Mouse (Mus musculus): Measurements from ENCODE around the gene Cacnb2. TPM values are rescaled to one million over a fixed set of nuclear protein-coding genes. Genes with fewer than 3 reads are reported as not detected.

Cacnb2 gene
- polyA plus RNA-seq, 1 experiment from 2014 or later, result 11.0 TPM

- Histone ChIP-seq H3K4me2 (no peak overlapping the region), H3K36me3 (no peaks in the 10 kb centered on the region), H3K9me3 (replicated peaks) (no peaks in the 10 kb centered on the region), H3K9ac (no peak overlapping the region), H3K27me3 (replicated peaks) (no peaks in the 10 kb centered on the region), H3K4me3 (no peak overlapping the region), H3K4me1 (replicated peaks) (no peaks in the 10 kb centered on the region), H3K27ac (ENCODE audit: poor library complexity, severe bottlenecking) (no peak overlapping the region)
- WGBS, result 75% methylated on average over 3 of the region's 3 CpGs
- no peak for ATAC-seq (ENCODE audit: insufficient number of reproducible peaks, low FRiP score)
Observed at GRCm38 (mm10) chr2:14774857-14775495, 172.1 kb downstream of the Cacnb2 start.

GRCm38 (mm10) chr2:14787983-14788382, 185.1 kb downstream of the Cacnb2 start:
- Histone ChIP-seq H3K4me3 (no peak overlapping the region), H3K4me1 (replicated peaks) (no peaks in the 10 kb centered on the region), H3K9me3 (replicated peaks) (no peaks in the 10 kb centered on the region), H3K27me3 (replicated peaks) (no peaks in the 10 kb centered on the region), H3K9ac (no peak overlapping the region), H3K4me2 (no peak overlapping the region), H3K36me3 (no peaks in the 10 kb centered on the region), H3K27ac (ENCODE audit: poor library complexity, severe bottlenecking) (no peak overlapping the region)
- WGBS, result 91% methylated on average over 2 of the region's 2 CpGs
- no peak for ATAC-seq (ENCODE audit: insufficient number of reproducible peaks, low FRiP score)

DNA sequence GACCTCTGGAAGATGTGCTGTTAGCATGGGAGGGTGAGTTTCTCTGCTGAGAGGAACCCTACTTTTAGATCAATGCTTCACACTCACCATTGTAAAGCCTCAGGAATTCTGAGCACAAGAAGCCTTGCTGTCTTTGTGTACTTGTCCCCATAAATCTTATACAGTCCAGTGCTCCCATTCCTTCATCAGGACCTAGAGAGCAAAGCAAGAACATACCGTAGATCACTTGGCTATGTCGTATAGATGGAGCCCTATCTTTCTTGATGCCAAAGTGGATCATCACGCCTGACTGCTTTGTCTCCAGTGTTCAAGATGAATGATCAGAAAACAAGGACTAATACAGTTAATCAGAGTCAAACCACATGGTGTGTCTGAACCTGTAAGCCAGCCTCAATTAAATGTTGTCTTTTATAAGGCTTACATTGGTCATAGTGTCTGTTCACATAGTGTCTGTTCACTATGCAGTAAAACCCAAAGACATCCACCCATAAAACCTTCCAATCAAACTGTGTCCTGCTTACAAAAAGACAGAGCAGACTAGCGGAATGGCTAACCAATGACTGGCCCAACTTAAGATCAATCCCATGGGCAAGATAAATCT, 198.7 kb downstream of the Cacnb2 start:
- 85% methylated on average over 4 of the region's 4 CpGs for WGBS
- Histone ChIP-seq H3K9me3 (replicated peaks) (no peaks in the 10 kb centered on the region), H3K36me3 (no peaks in the 10 kb centered on the region), H3K27ac (ENCODE audit: poor library complexity, severe bottlenecking) (no peak overlapping the region), H3K4me2 (no peak overlapping the region), H3K4me1 (replicated peaks) (peaks cover 3% of the 10 kb centered on the region; the same call in 1 of the 2 replicates), H3K9ac (no peak overlapping the region), H3K4me3 (no peak overlapping the region), H3K27me3 (replicated peaks) (no peaks in the 10 kb centered on the region)
- ATAC-seq (ENCODE audit: insufficient number of reproducible peaks, low FRiP score), result no peak

- Histone ChIP-seq H3K27me3 (replicated peaks) (no peaks in the 10 kb centered on the region), H3K9me3 (replicated peaks) (no peaks in the 10 kb centered on the region), H3K27ac (ENCODE audit: poor library complexity, severe bottlenecking) (no peak overlapping the region), H3K4me3 (no peak overlapping the region), H3K4me1 (replicated peaks) (peaks cover 15% of the 10 kb centered on the region), H3K4me2 (no peak overlapping the region), H3K9ac (no peak overlapping the region), H3K36me3 (no peaks in the 10 kb centered on the region)
- 75% methylated on average over 6 of the region's 6 CpGs for WGBS
- ATAC-seq (ENCODE audit: insufficient number of reproducible peaks, low FRiP score), result no peak
Observed at GRCm38 (mm10) chr2:14807650-14808347, 204.9 kb downstream of the Cacnb2 start.

GRCm38 (mm10) chr2:14814977-14815376, 212.1 kb downstream of the Cacnb2 start:
- Histone ChIP-seq H3K4me2 (no peak overlapping the region), H3K9me3 (replicated peaks) (0 out of 2 replicates have a peak, but pooled peaks cover 5% of the 10 kb centered on the region), H3K9ac (no peak overlapping the region), H3K27ac (ENCODE audit: poor library complexity, severe bottlenecking) (no peak overlapping the region), H3K4me1 (replicated peaks) (no peaks in the 10 kb centered on the region), H3K4me3 (no peak overlapping the region), H3K27me3 (replicated peaks) (no peaks in the 10 kb centered on the region), H3K36me3 (no peaks in the 10 kb centered on the region)
- ATAC-seq (ENCODE audit: insufficient number of reproducible peaks, low FRiP score), result no peak

GRCm38 (mm10) chr2:14818651-14819050, 215.8 kb downstream of the Cacnb2 start:
- Histone ChIP-seq H3K9ac (no peak overlapping the region), H3K4me3 (no peak overlapping the region), H3K4me1 (replicated peaks) (peaks cover 22% of the 10 kb centered on the region), H3K36me3 (no peaks in the 10 kb centered on the region), H3K27ac (ENCODE audit: poor library complexity, severe bottlenecking) (no peak overlapping the region), H3K9me3 (replicated peaks) (0 out of 2 replicates have a peak, but pooled peaks cover 5% of the 10 kb centered on the region), H3K4me2 (no peak overlapping the region), H3K27me3 (replicated peaks) (no peaks in the 10 kb centered on the region)
- WGBS, result 36% methylated on average over 1 of the region's 1 CpGs
- no peak for ATAC-seq (ENCODE audit: insufficient number of reproducible peaks, low FRiP score)

DNA sequence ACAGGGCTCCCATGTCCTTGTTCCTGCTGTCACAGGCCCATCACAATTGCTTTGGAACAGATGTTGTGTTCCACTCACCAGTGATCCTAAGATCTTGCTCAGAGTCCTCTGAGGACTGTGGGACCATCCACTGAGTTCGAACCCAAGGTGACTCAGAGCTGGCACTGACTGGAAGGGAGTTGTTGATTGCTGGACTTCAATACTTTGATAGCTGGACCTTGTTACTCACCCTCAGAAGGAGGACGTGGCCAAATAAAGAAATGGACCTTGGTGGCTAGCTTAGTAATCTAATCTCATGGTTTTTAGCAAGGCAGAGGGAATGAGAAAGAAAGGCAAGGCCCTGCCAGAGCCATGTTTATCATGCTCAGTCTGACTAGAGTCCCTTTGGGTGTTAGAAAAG, 218.1 kb downstream of the Cacnb2 start:
- no peak overlapping the region for H3K9ac ChIP-seq
- no peak overlapping the region for H3K4me3 ChIP-seq
- H3K27me3 ChIP-seq (replicated peaks), result no peaks in the 10 kb centered on the region
- no peak overlapping the region for H3K4me2 ChIP-seq
- peaks cover 25% of the 10 kb centered on the region for H3K4me1 ChIP-seq (replicated peaks)
- H3K9me3 ChIP-seq (replicated peaks), result 0 out of 2 replicates have a peak, but pooled peaks cover 5% of the 10 kb centered on the region
- ATAC-seq (ENCODE audit: insufficient number of reproducible peaks, low FRiP score), result no peak
- peak overlapping the region; percentile 17; the same call in 1 of the 2 replicates for H3K27ac ChIP-seq (ENCODE audit: poor library complexity, severe bottlenecking)
- no peaks in the 10 kb centered on the region for H3K36me3 ChIP-seq
- 35% methylated on average over 2 of the region's 2 CpGs for WGBS

DNA sequence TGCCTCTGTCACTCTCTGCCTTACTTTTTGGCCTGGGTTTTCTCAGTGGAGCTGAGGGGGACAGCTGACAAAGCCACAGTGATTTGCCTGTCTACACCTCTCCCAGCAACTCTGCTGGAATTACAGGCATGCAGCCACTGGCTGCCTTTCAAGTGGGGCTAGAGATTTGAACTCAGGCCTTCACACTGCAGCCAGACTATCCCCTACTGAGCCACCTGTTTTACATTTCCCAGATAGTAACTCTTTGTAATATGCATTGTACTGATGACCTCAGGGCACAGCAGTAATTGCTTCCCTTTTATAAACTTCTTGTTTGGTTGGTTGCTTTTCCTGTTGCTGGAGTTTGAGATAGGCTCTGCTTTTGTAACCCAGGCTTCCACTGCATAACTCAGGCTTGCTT, 220.2 kb downstream of the Cacnb2 start:
- H3K36me3 ChIP-seq, result no peaks in the 10 kb centered on the region
- H3K27ac ChIP-seq (ENCODE audit: poor library complexity, severe bottlenecking), result peak overlapping the region; percentile 83
- H3K4me2 ChIP-seq, result no peak overlapping the region
- 0 out of 2 replicates have a peak, but pooled peaks cover 5% of the 10 kb centered on the region for H3K9me3 ChIP-seq (replicated peaks)
- H3K4me1 ChIP-seq (replicated peaks), result peaks cover 33% of the 10 kb centered on the region
- H3K27me3 ChIP-seq (replicated peaks), result no peaks in the 10 kb centered on the region
- no peak overlapping the region for H3K4me3 ChIP-seq
- no peak overlapping the region for H3K9ac ChIP-seq
- peak; percentile 82 for ATAC-seq (ENCODE audit: insufficient number of reproducible peaks, low FRiP score)

- peak overlapping the region; percentile 37 for H3K9ac ChIP-seq
- peaks cover 36% of the 10 kb centered on the region for H3K4me1 ChIP-seq (replicated peaks)
- no peaks in the 10 kb centered on the region for H3K27me3 ChIP-seq (replicated peaks)
- no peaks in the 10 kb centered on the region for H3K36me3 ChIP-seq
- peak; percentile 66 for ATAC-seq (ENCODE audit: insufficient number of reproducible peaks, low FRiP score)
- peak overlapping the region; percentile 34 for H3K4me3 ChIP-seq
- H3K4me2 ChIP-seq, result peak overlapping the region; percentile 57
- 23% methylated on average over 11 of the region's 11 CpGs for whole genome bisulfite sequencing
- peak overlapping the region; percentile 83 for H3K27ac ChIP-seq (ENCODE audit: poor library complexity, severe bottlenecking)
- H3K9me3 ChIP-seq (replicated peaks), result 0 out of 2 replicates have a peak, but pooled peaks cover 1% of the 10 kb centered on the region
Observed at GRCm38 (mm10) chr2:14823816-14824348, 221.0 kb downstream of the Cacnb2 start.

DNA sequence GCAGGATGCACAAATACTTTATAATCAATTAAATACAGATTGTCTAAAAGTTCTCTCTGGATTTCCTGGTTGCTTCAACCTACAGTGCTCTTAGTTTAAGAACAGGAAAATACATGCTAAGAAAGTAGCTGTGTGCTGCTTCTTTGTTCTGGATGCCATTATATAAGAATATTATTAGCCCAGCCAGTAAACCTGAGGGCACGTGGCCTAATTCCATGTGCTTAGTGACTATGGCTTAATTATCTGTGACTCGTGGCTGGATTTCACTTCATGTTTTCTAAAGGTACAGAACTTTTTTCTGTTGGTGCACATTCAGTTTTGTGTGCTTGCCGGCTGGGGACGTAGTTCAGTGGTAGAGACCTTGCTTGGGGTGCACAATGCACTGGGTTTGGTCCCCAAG, 222.3 kb downstream of the Cacnb2 start:
- Histone ChIP-seq H3K4me2 (peak overlapping the region; percentile 46), H3K4me3 (peak overlapping the region; percentile 12; the same call in 1 of the 2 replicates), H3K27ac (ENCODE audit: poor library complexity, severe bottlenecking) (no peak overlapping the region; the same call in 1 of the 2 replicates), H3K4me1 (replicated peaks) (peaks cover 42% of the 10 kb centered on the region), H3K36me3 (no peaks in the 10 kb centered on the region), H3K9ac (no peak overlapping the region), H3K27me3 (replicated peaks) (no peaks in the 10 kb centered on the region), H3K9me3 (replicated peaks) (no peaks in the 10 kb centered on the region)
- ATAC-seq (ENCODE audit: insufficient number of reproducible peaks, low FRiP score), result no peak
- 69% methylated on average over 4 of the region's 4 CpGs for WGBS

GRCm38 (mm10) chr2:14829451-14829850, 226.6 kb downstream of the Cacnb2 start:
- no peaks in the 10 kb centered on the region for H3K27me3 ChIP-seq (replicated peaks)
- H3K9ac ChIP-seq, result no peak overlapping the region
- H3K27ac ChIP-seq (ENCODE audit: poor library complexity, severe bottlenecking), result 0 out of 2 replicates have a peak overlapping the region, but pooled peaks have one; percentile 21
- H3K36me3 ChIP-seq, result no peaks in the 10 kb centered on the region
- H3K4me3 ChIP-seq, result no peak overlapping the region
- 69% methylated on average over 3 of the region's 3 CpGs for WGBS
- peaks cover 22% of the 10 kb centered on the region for H3K4me1 ChIP-seq (replicated peaks)
- no peaks in the 10 kb centered on the region for H3K9me3 ChIP-seq (replicated peaks)
- no peak overlapping the region for H3K4me2 ChIP-seq
- ATAC-seq (ENCODE audit: insufficient number of reproducible peaks, low FRiP score), result no peak
